Mouse (Mus musculus) C2C12 (cell line): ENCODE data around the gene Tomm40l.

ENCODE experiments used
- CTCF ChIP-seq: IDR thresholded peaks from one replicate; pipeline ENCODE4 v1.5.1; 2011; ENCODE audit not compliant: control insufficient read depth, insufficient read depth, insufficient read length
- USF1 ChIP-seq: IDR thresholded peaks from one replicate; pipeline ENCODE4 v1.6.1; 2011; ENCODE audit warnings: low read depth, mild to moderate bottlenecking, control low read depth, moderate library complexity

GRCm38 (mm10) chr1:171231844-171232243 is 9.5 kb upstream of the Tomm40l start:
- no peak for TF ChIP-seq CTCF
- TF ChIP-seq USF1: no peak
